Mouse (Mus musculus) cerebellum, adult 2 months (tissue): Measurements from ENCODE around the gene Sec16b.

Experiments used
- CTCF ChIP-seq: fragments of 200-500 bp; IDR thresholded peaks from 2 replicates; pipeline ENCODE4 v1.5.1; 2011; ENCODE audit warnings: low read depth, mild to moderate bottlenecking, control low read depth, low read length, moderate library complexity, borderline replicate concordance; ENCODE audit not compliant: insufficient read depth
- POLR2A ChIP-seq: fragments of 200-500 bp; IDR thresholded peaks from 2 replicates; pipeline ENCODE4 v1.6.1; 2011; ENCODE audit warnings: low read length, control low read depth, borderline replicate concordance; ENCODE audit not compliant: insufficient read depth

- TF ChIP-seq POLR2A (no peak), CTCF (no peak)
Measured at GRCm38 (mm10) chr1:157526625-157527024, 20.1 kb downstream of the Sec16b start.
